In genomic region chr16:13357806-13358679, GRCm38 (mm10) we compare ENCODE assay signal across 9 mouse cellular contexts.
DNase-seq lines count a peak whose midpoint lies in the region; ATAC-seq lines count a peak whose summit lies in the region.
"Had no signal": no experiment of that assay in that cellular context is flagged by ENCODE, and none has a peak within 500 bp of the region (broad histone marks: within the 10 kb centered on the region; RNA-seq: fewer than 3 reads in every experiment).

No protein-coding gene starts in this region.

- H3K4me3 ChIP-seq in megakaryocyte, embryonic 14.5 days (replicated peaks): peak overlapping the region; percentile 23
- peak overlapping the region; percentile 8 for H3K4me3 ChIP-seq in forebrain, embryonic 14.5 days (ENCODE audit: low read depth, low read length)
- no peak overlapping the region for H3K4me3 ChIP-seq in liver, embryonic 13.5 days (replicated peaks)
- H3K4me3 ChIP-seq in neural tube, embryonic 15.5 days (replicated peaks): peak overlapping the region; percentile 39

- H3K27me3 ChIP-seq in megakaryocyte, embryonic 14.5 days (replicated peaks): no peaks in the 10 kb centered on the region
- H3K27me3 ChIP-seq in forebrain, embryonic 14.5 days (replicated peaks; ENCODE audit: control insufficient read depth, insufficient read depth, low read length): no peaks in the 10 kb centered on the region
- H3K27me3 ChIP-seq in liver, embryonic 13.5 days: no peaks in the 10 kb centered on the region
- H3K27me3 ChIP-seq in neural tube, embryonic 15.5 days (replicated peaks): no peaks in the 10 kb centered on the region

- ATAC-seq in megakaryocyte, adult 5-6 weeks (ENCODE audit: poor library complexity, severe bottlenecking): no peak
- peak; percentile 84 for ATAC-seq in forebrain, embryonic 14.5 days
- ATAC-seq in liver, embryonic 13.5 days (ENCODE audit: low read depth): peak; percentile 23; the same call in 1 of the 2 replicates
- peak; percentile 85 for ATAC-seq in neural tube, embryonic 15.5 days (ENCODE audit: low FRiP score)

- peak; percentile 83 for DNase-seq in forebrain, embryonic 14.5 days (ENCODE audit: low spot score)
- DNase-seq in heart, postnatal 10 days: peak; percentile 84 to 86
- peak; percentile 85 to 89 for DNase-seq in kidney, postnatal 4 days
- DNase-seq in liver, embryonic 13.5 days: no peak
- DNase-seq in yolk sac, embryonic 10.5 days (ENCODE audit: low spot score): peak; percentile 70

- H3K9ac ChIP-seq in forebrain, embryonic 14.5 days (ENCODE audit: low read length): peak overlapping the region; percentile 54; the same call in 1 of the 2 replicates
- H3K9ac ChIP-seq in liver, embryonic 13.5 days: no peak overlapping the region
- H3K9ac ChIP-seq in neural tube, embryonic 15.5 days (replicated peaks): peak overlapping the region; percentile 40

- no peaks in the 10 kb centered on the region for H3K9me3 ChIP-seq in megakaryocyte, embryonic 14.5 days
- no peaks in the 10 kb centered on the region for H3K9me3 ChIP-seq in forebrain, embryonic 14.5 days (replicated peaks; ENCODE audit: control insufficient read depth, low read length)
- H3K9me3 ChIP-seq in liver, embryonic 13.5 days (replicated peaks): no peaks in the 10 kb centered on the region
- H3K9me3 ChIP-seq in neural tube, embryonic 15.5 days (replicated peaks): no peaks in the 10 kb centered on the region

- intact Hi-C loops in heart, postnatal 10 days (cut with DNase I): loop anchor here (2.0 to 5.0 kb wide), 3 partner anchors 49 to 197 kb away; partner anchors contain the start of gene Mrtfb

- peak overlapping the region; percentile 37 for H3K4me2 ChIP-seq in forebrain, embryonic 14.5 days (ENCODE audit: low read length)
- peak overlapping the region; percentile 13; the same call in 1 of the 2 replicates for H3K4me2 ChIP-seq in liver, embryonic 13.5 days
- H3K4me2 ChIP-seq in neural tube, embryonic 15.5 days: peak overlapping the region; percentile 59

- peak overlapping the region; percentile 71 for H3K27ac ChIP-seq in forebrain, embryonic 14.5 days (ENCODE audit: low read depth, low read length)
- H3K27ac ChIP-seq in liver, embryonic 13.5 days: no peak overlapping the region
- peak overlapping the region; percentile 78 for H3K27ac ChIP-seq in neural tube, embryonic 15.5 days (replicated peaks)
- H3K27ac ChIP-seq: macrophage had no signal

- H3K4me1 ChIP-seq in megakaryocyte, embryonic 14.5 days: peaks cover 23% of the 10 kb centered on the region
- H3K4me1 ChIP-seq in forebrain, embryonic 14.5 days (ENCODE audit: control insufficient read depth, insufficient read depth, low read length): peaks cover 11% of the 10 kb centered on the region
- peaks cover 22% of the 10 kb centered on the region for H3K4me1 ChIP-seq in liver, embryonic 13.5 days (replicated peaks)
- peaks cover 41% of the 10 kb centered on the region for H3K4me1 ChIP-seq in neural tube, embryonic 15.5 days

- 29% methylated on average over 15 of the region's 15 CpGs for WGBS in forebrain, embryonic 14.5 days
- WGBS in liver, embryonic 13.5 days (ENCODE audit: insufficient replicate concordance): 30% methylated on average over 15 of the region's 15 CpGs
- WGBS in neural tube, embryonic 15.5 days: 14% methylated on average over 15 of the region's 15 CpGs

- H3K36me3 ChIP-seq in megakaryocyte, embryonic 14.5 days (replicated peaks; ENCODE audit: low read length): no peaks in the 10 kb centered on the region
- no peaks in the 10 kb centered on the region for H3K36me3 ChIP-seq in forebrain, embryonic 14.5 days (ENCODE audit: control insufficient read depth, insufficient read depth, low read length)
- H3K36me3 ChIP-seq in liver, embryonic 13.5 days: no peaks in the 10 kb centered on the region
- no peaks in the 10 kb centered on the region for H3K36me3 ChIP-seq in neural tube, embryonic 15.5 days
